ENCODE assay signal across 20 mouse cellular contexts in genomic region chr2:106968320-106968719, GRCm38 (mm10). TPM values are rescaled to one million over a fixed set of nuclear protein-coding genes. Genes with fewer than 3 reads are reported as not detected.
DNase-seq lines count a peak whose midpoint lies in the region; ATAC-seq and TF ChIP-seq lines count a peak whose summit lies in the region.
"Had no signal": no experiment of that assay in that cellular context is flagged by ENCODE, and none has a peak within 500 bp of the region (broad histone marks: within the 10 kb centered on the region; RNA-seq: fewer than 3 reads in every experiment).

No protein-coding gene starts in this region.

- no peak for DNase-seq in forebrain, postnatal 0 days
- DNase-seq in limb, embryonic 10.5 days (ENCODE audit: low spot score): no peak
- DNase-seq in cerebellum, postnatal 10 days: peak; percentile 79 to 83
- peak; percentile 39 to 72 for DNase-seq in cerebellum, postnatal 25 days
- DNase-seq in kidney, postnatal 10 days: no peak
- DNase-seq: gastrocnemius, postnatal 10 days; kidney, adult 2 months; kidney, postnatal 36 days; layer of hippocampus, adult 9-11 months; lung, embryonic 14.5 days; lung, postnatal 4 days; thymus, postnatal 14 days had no signal

- peaks cover 29% of the 10 kb centered on the region; the same call in 1 of the 2 replicates for H3K36me3 ChIP-seq in forebrain, postnatal 0 days (ENCODE audit: insufficient read depth)
- peaks cover 25% of the 10 kb centered on the region for H3K36me3 ChIP-seq in forebrain, embryonic 15.5 days
- H3K36me3 ChIP-seq in limb, embryonic 13.5 days: peaks cover 53% of the 10 kb centered on the region
- H3K36me3 ChIP-seq in limb, embryonic 10.5 days: peaks cover 70% of the 10 kb centered on the region

- no peak overlapping the region for H3K9ac ChIP-seq in forebrain, postnatal 0 days
- no peak overlapping the region for H3K9ac ChIP-seq in forebrain, embryonic 15.5 days (replicated peaks)
- H3K9ac ChIP-seq in limb, embryonic 13.5 days: no peak overlapping the region
- H3K9ac ChIP-seq: liver, embryonic 12.5 days; lung, embryonic 14.5 days; neural tube, embryonic 15.5 days; stomach, embryonic 15.5 days had no signal

- ATAC-seq in forebrain, postnatal 0 days: 0 out of 2 replicates have a peak, but pooled peaks have one; percentile 36
- ATAC-seq in forebrain, embryonic 15.5 days (replicated peaks): no peak
- peak; percentile 40; the same call in 1 of the 2 replicates for ATAC-seq in limb, embryonic 13.5 days (ENCODE audit: low FRiP score, low read depth)
- ATAC-seq: liver, embryonic 12.5 days had no signal

- no peaks in the 10 kb centered on the region for H3K9me3 ChIP-seq in forebrain, postnatal 0 days (ENCODE audit: low read length)
- H3K9me3 ChIP-seq in forebrain, embryonic 15.5 days: no peaks in the 10 kb centered on the region
- no peaks in the 10 kb centered on the region for H3K9me3 ChIP-seq in limb, embryonic 13.5 days
- no peaks in the 10 kb centered on the region for H3K9me3 ChIP-seq in limb, embryonic 10.5 days (replicated peaks)
- H3K9me3 ChIP-seq: liver, embryonic 12.5 days; midbrain, embryonic 10.5 days; neural tube, embryonic 15.5 days; stomach, embryonic 15.5 days had no signal

- peaks cover 10% of the 10 kb centered on the region; the same call in 1 of the 2 replicates for H3K4me1 ChIP-seq in forebrain, postnatal 0 days (ENCODE audit: insufficient read depth)
- peaks cover 17% of the 10 kb centered on the region for H3K4me1 ChIP-seq in forebrain, embryonic 15.5 days
- H3K4me1 ChIP-seq in limb, embryonic 13.5 days: peaks cover 21% of the 10 kb centered on the region
- peaks cover 4% of the 10 kb centered on the region; the same call in 1 of the 2 replicates for H3K4me1 ChIP-seq in limb, embryonic 10.5 days
- H3K4me1 ChIP-seq: stomach, embryonic 15.5 days had no signal

- H3K27me3 ChIP-seq in forebrain, postnatal 0 days (ENCODE audit: insufficient read depth, low read length): no peaks in the 10 kb centered on the region
- H3K27me3 ChIP-seq in forebrain, embryonic 15.5 days: no peaks in the 10 kb centered on the region
- H3K27me3 ChIP-seq in limb, embryonic 13.5 days: no peaks in the 10 kb centered on the region
- no peaks in the 10 kb centered on the region for H3K27me3 ChIP-seq in limb, embryonic 10.5 days (ENCODE audit: low read depth, poor library complexity, severe bottlenecking)
- H3K27me3 ChIP-seq: liver, embryonic 12.5 days; neural tube, embryonic 15.5 days; stomach, embryonic 15.5 days had no signal

- WGBS in forebrain, postnatal 0 days: 54% methylated on average over 6 of the region's 6 CpGs
- WGBS in forebrain, embryonic 15.5 days: 54% methylated on average over 6 of the region's 6 CpGs
- 83% methylated on average over 6 of the region's 6 CpGs for WGBS in limb, embryonic 13.5 days
- WGBS in limb, embryonic 10.5 days: 93% methylated on average over 6 of the region's 6 CpGs

- H3K4me3 ChIP-seq in forebrain, postnatal 0 days (ENCODE audit: low read depth, low read length): no peak overlapping the region
- no peak overlapping the region for H3K4me3 ChIP-seq in forebrain, embryonic 15.5 days
- H3K4me3 ChIP-seq in limb, embryonic 13.5 days: no peak overlapping the region
- H3K4me3 ChIP-seq in limb, embryonic 10.5 days: no peak overlapping the region
- H3K4me3 ChIP-seq: erythroblast, embryonic 14.5 days; liver, embryonic 12.5 days; midbrain, embryonic 10.5 days; myocyte; neural tube, embryonic 15.5 days; stomach, embryonic 15.5 days had no signal

- H3K4me2 ChIP-seq in forebrain, postnatal 0 days (ENCODE audit: low read depth): no peak overlapping the region
- no peak overlapping the region for H3K4me2 ChIP-seq in forebrain, embryonic 15.5 days (replicated peaks)
- H3K4me2 ChIP-seq in limb, embryonic 13.5 days (replicated peaks): no peak overlapping the region
- H3K4me2 ChIP-seq: liver, embryonic 12.5 days; lung, embryonic 14.5 days; neural tube, embryonic 15.5 days; stomach, embryonic 15.5 days had no signal

- H3K27ac ChIP-seq in forebrain, postnatal 0 days (ENCODE audit: low read depth, low read length): no peak overlapping the region
- no peak overlapping the region for H3K27ac ChIP-seq in forebrain, embryonic 15.5 days (replicated peaks)
- peak overlapping the region; percentile 63; the same call in 1 of the 2 replicates for H3K27ac ChIP-seq in limb, embryonic 13.5 days
- H3K27ac ChIP-seq in limb, embryonic 10.5 days: no peak overlapping the region
- H3K27ac ChIP-seq: liver, embryonic 12.5 days; midbrain, embryonic 10.5 days; neural tube, embryonic 15.5 days; stomach, embryonic 15.5 days had no signal

- no peak for TF ChIP-seq CTCF in forebrain, postnatal 0 days (IDR thresholded peaks at IDR 0.05; ENCODE audit: low read depth)

RNA-seq across cellular contexts. Expression of gene Arl14ep, which starts 5.9 kb away (rescaled TPM):
- 41.8 and 51.0 TPM in 2 replicates for total RNA-seq in forebrain, postnatal 0 days (2014; rRNA removed)
- 19.3 and 25.6 TPM in 2 replicates for polyA plus RNA-seq in forebrain, postnatal 0 days (2015; fragmentation: Nextera tagmentation; extraction: Ambion mirVana)
- polyA plus RNA-seq in forebrain, embryonic 15.5 days (2015; fragmentation: Nextera tagmentation; extraction: Ambion mirVana): 37.7 TPM in 2 replicates
- polyA plus RNA-seq in limb, embryonic 13.5 days (2015; fragmentation: Nextera tagmentation; extraction: Ambion mirVana): 63.6 and 63.9 TPM in 2 replicates
- 49.4 and 58.7 TPM in 2 replicates for polyA plus RNA-seq in limb, embryonic 10.5 days (2016; fragmentation: Nextera tagmentation; extraction: Ambion mirVana)

Comparison
In these comparisons a context has a peak if more than half of its experiments do, and no peak if none do; other contexts are left out.
1. DNase-seq: peak in cerebellum, postnatal 10 days (2 of 2) and cerebellum, postnatal 25 days (2 of 2); none in forebrain, postnatal 0 days (single experiment), limb, embryonic 10.5 days (single experiment) and kidney, postnatal 10 days (single experiment).